Mouse (Mus musculus) left cerebral cortex, adult 2 months (tissue): ENCODE data around the gene Fcrls. TPM values are rescaled to one million over a fixed set of nuclear protein-coding genes. Genes with fewer than 3 reads are reported as not detected.

Source experiments
- DNase-seq, 2 experiments: peaks; one replicate each; pipeline ENCODE4 v3.0.0; 2021 to 2022; ENCODE audit warnings: low spot score in 2 of 2, mixed read lengths in 1 of 2; ENCODE audit errors: extremely low spot score in 1 of 2
- H3K27ac ChIP-seq: fragments of 200-600 bp; 2 replicates; pipeline ENCODE4 v1.8.1; 2022
- H3K4me3 ChIP-seq: fragments of 200-600 bp; 2 replicates; pipeline ENCODE4 v1.8.1; 2022
- CTCF ChIP-seq: fragments of 200-600 bp; IDR thresholded peaks from 2 replicates; pipeline ENCODE4 v1.8.1; 2022; ENCODE audit warnings: antibody characterized with exemption, mild to moderate bottlenecking, moderate library complexity
- intact Hi-C: fragments of 180-260 bp; cut with DNase I; formaldehyde crosslinking; loops from one replicate; pipeline ENCODE4 v1.15.1; 2025
- total RNA-seq, 2 experiments: library from RNA; stranded (reverse); gene quantifications; 2 replicates each; pipeline ENCODE4 v1.2.3; 2021

The Fcrls gene
- total RNA-seq, 2 experiments from 2014 or later: 24.8 to 30.2 TPM

- Histone ChIP-seq H3K4me3 (no peak overlapping the region), H3K27ac (no peak overlapping the region)
- no peak for TF ChIP-seq CTCF
- DNase-seq: no peak
- intact Hi-C loops: no loop called here
Measured at GRCm38 (mm10) chr3:87214221-87214864, 49.2 kb downstream of the Fcrls start.

GRCm38 (mm10) chr3:87206336-87207075 lies 57.0 kb downstream of the Fcrls start:
- DNase-seq: no peak
- intact Hi-C loops: no loop called here
- Histone ChIP-seq H3K27ac (no peak overlapping the region), H3K4me3 (no peak overlapping the region)
- TF ChIP-seq CTCF: no peak

Other genes starting within 250 kb of the Fcrls start
- gene Kirrel, start 89.0 kb downstream of the Fcrls start, total RNA-seq: 1 to 10 TPM; 4.3 to 4.9 TPM
- gene Cd5l, start 94.1 kb upstream of the Fcrls start, total RNA-seq: not detected
- under 1 TPM in 1 of 2 experiments, not detected in 1; 0.38 TPM for gene Fcrl1, start 112.6 kb upstream of the Fcrls start, total RNA-seq
- gene Fcrl5, start 172.0 kb upstream of the Fcrls start, total RNA-seq: not detected